Mouse (Mus musculus) heart, postnatal 36 days (tissue): ENCODE data around the gene Xab2. TPM values are rescaled to one million over a fixed set of nuclear protein-coding genes. Genes with fewer than 3 reads are reported as not detected.

Experiments
- DNase-seq, 2 experiments: peaks; one replicate each; pipeline ENCODE4 v3.0.0; 2021 to 2022
- intact Hi-C: fragments of 180-260 bp; cut with DNase I; formaldehyde crosslinking; loops from one replicate; pipeline ENCODE4 v1.15.1; 2025
- total RNA-seq, 2 experiments: library from RNA; stranded (reverse); gene quantifications; 2 replicates each; pipeline ENCODE4 v1.2.3; 2021

Gene Xab2
- total RNA-seq, 2 experiments from 2014 or later, result 17.1 to 17.5 TPM

DNA sequence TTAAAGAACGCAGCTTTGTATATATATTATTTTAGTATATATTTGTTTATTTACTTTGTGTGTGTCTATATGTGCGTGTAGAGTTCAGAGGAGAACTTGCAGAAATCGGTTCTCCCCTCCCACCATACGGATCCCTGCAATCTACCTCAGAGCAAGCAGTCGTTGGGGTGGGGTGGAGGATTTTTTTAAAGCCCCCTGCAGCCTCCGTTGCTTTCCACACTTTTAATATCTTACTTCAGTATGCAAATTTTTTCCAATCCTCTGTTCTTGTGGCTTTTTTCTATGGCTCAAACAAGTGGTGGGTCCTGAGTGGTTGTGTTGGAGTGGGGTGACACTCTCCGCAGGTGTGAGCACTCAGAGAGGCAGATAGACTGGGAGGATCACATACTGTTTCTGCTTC is 52.7 kb downstream of the Xab2 start:
- intact Hi-C loops, result no loop called here
- no peak for DNase-seq

DNA sequence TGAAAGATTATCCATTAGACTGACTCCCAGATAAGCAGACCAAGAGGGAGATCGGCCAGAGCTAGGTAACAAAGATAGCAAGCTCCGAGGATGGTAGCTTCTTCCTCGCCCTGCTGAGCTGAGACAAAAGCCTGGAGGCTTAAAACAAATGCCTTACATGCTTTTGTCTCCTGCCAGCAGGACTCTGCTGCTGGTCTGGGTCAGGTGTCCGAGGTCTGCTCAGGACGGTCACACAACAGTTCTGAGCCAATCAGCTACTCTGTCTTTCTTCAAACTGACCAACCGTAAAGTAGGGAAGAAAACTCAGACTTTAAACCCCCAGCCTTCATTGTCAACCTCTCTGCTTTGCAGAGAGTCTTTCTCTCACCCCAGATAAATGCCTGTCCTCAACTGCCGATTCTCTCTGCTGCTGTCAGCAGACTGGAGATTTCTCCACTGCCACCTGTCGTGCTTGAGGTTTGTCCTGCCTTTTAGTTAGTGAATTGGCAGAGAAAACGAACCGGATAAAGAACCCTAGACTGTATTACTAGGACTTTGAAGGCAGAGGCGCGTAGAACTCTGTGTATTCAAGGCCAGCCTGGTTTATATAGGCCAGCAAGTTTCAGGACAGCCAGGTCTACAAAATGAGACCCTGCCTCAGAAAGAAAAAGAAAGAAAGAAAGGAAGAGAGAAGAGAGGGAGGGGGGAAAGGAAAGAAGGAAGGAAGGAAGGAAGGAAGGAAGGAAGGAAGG is 53.3 kb downstream of the Xab2 start, which contains the start of gene C330021F23Rik:
C330021F23Rik (plus strand) TSS at position 350 of the 731 bp plus-strand sequence.
- intact Hi-C loops, result no loop called here
- DNase-seq, result no peak

Other genes starting within 250 kb of the Xab2 start
- 10 to 100 TPM; 18.7 to 20.4 TPM for gene Arhgef18, start 228.3 kb downstream of the Xab2 start, total RNA-seq
- 1 to 10 TPM; 3.2 to 4.1 TPM for gene Pex11g, start 153.6 kb downstream of the Xab2 start, total RNA-seq
- gene Tex45, start 150.5 kb downstream of the Xab2 start, total RNA-seq, result not detected
- 10 to 100 TPM; 30.3 to 31.3 TPM for gene Zfp358, start 128.2 kb downstream of the Xab2 start, total RNA-seq
- 10 to 100 TPM; 22.9 to 23.2 TPM for gene Mcoln1, start 120.9 kb downstream of the Xab2 start, total RNA-seq
- 10 to 100 TPM in 1 of 2 experiments, 1 to 10 TPM in 1; 8.1 to 14.3 TPM for gene Pnpla6, start 105.9 kb downstream of the Xab2 start, total RNA-seq
- not detected for gene C330021F23Rik, start 53.3 kb downstream of the Xab2 start, total RNA-seq
- 1 to 10 TPM; 1.1 to 1.4 TPM for gene Camsap3, start 34.0 kb downstream of the Xab2 start, total RNA-seq
- 10 to 100 TPM; 77.5 to 81.7 TPM for gene Pet100, start 232 bp upstream of the Xab2 start, total RNA-seq
- not detected for gene Pcp2, start 4.2 kb upstream of the Xab2 start, total RNA-seq
- gene Stxbp2, start 9.6 kb upstream of the Xab2 start, total RNA-seq, result 1 to 10 TPM; 4.4 to 6.4 TPM
- gene Retn, start 34.5 kb upstream of the Xab2 start, total RNA-seq, result 1 to 10 TPM in 1 of 2 experiments, under 1 TPM in 1; 0.84 to 1.6 TPM
- under 1 TPM; 0.39 to 0.46 TPM for gene Mcemp1, start 44.4 kb upstream of the Xab2 start, total RNA-seq
- gene Fcor, start 51.0 kb upstream of the Xab2 start, total RNA-seq, result 1 to 10 TPM in 1 of 2 experiments, not detected in 1; 2.5 TPM
- 10 to 100 TPM; 17.2 to 21.0 TPM for gene Trappc5, start 55.0 kb upstream of the Xab2 start, total RNA-seq
- under 1 TPM; 0.33 to 0.72 TPM for gene Fcer2a, start 72.9 kb upstream of the Xab2 start, total RNA-seq
- gene Clec4g, start 99.3 kb upstream of the Xab2 start, total RNA-seq, result under 1 TPM; 0.64 to 0.84 TPM
- under 1 TPM in 1 of 2 experiments, not detected in 1; 0.53 TPM for gene Cd209a, start 127.7 kb upstream of the Xab2 start, total RNA-seq
- not detected for gene Cd209e, start 233.0 kb upstream of the Xab2 start, total RNA-seq